28 mouse cellular contexts compared by ENCODE assay signal in genomic region chr7:143399756-143400155, GRCm38 (mm10).
DNase-seq lines count a peak whose midpoint lies in the region; ATAC-seq and TF ChIP-seq lines count a peak whose summit lies in the region.
"Had no signal": no experiment of that assay in that cellular context is flagged by ENCODE, and none has a peak within 500 bp of the region (broad histone marks: within the 10 kb centered on the region; RNA-seq: fewer than 3 reads in every experiment).

No protein-coding gene starts in this region.

- H3K4me2 ChIP-seq in liver, postnatal 0 days (ENCODE audit: low read depth, low read length), result no peak overlapping the region
- H3K4me2 ChIP-seq in liver, embryonic 11.5 days, result no peak overlapping the region
- H3K4me2 ChIP-seq in embryonic facial prominence, embryonic 15.5 days (replicated peaks), result no peak overlapping the region
- H3K4me2 ChIP-seq in limb, embryonic 15.5 days, result no peak overlapping the region
- H3K4me2 ChIP-seq: embryonic facial prominence, embryonic 12.5 days; heart, embryonic 15.5 days; lung, embryonic 15.5 days; midbrain, embryonic 15.5 days; neural tube, embryonic 12.5 days had no signal

- H3K4me3 ChIP-seq in liver, postnatal 0 days (ENCODE audit: low read depth, low read length), result no peak overlapping the region
- no peak overlapping the region for H3K4me3 ChIP-seq in liver, embryonic 11.5 days (ENCODE audit: low read depth, low read length)
- H3K4me3 ChIP-seq in embryonic facial prominence, embryonic 15.5 days (replicated peaks), result no peak overlapping the region
- H3K4me3 ChIP-seq in limb, embryonic 15.5 days, result no peak overlapping the region
- H3K4me3 ChIP-seq: embryonic facial prominence, embryonic 12.5 days; heart, adult 2 months; heart, embryonic 15.5 days; layer of hippocampus, adult 2 months; lung, embryonic 15.5 days; megakaryocyte, embryonic 14.5 days; midbrain, embryonic 15.5 days; neural tube, embryonic 12.5 days had no signal

- 55% methylated on average over 10 of the region's 10 CpGs for WGBS in liver, postnatal 0 days (ENCODE audit: insufficient replicate concordance)
- 67% methylated on average over 10 of the region's 10 CpGs for WGBS in liver, embryonic 11.5 days
- WGBS in embryonic facial prominence, embryonic 15.5 days, result 54% methylated on average over 10 of the region's 10 CpGs
- 69% methylated on average over 10 of the region's 10 CpGs for WGBS in limb, embryonic 15.5 days

- H3K36me3 ChIP-seq in liver, postnatal 0 days (replicated peaks; ENCODE audit: insufficient read depth, low read length), result no peaks in the 10 kb centered on the region
- H3K36me3 ChIP-seq in liver, embryonic 11.5 days (ENCODE audit: control insufficient read depth, insufficient read depth, low read length), result no peaks in the 10 kb centered on the region
- no peaks in the 10 kb centered on the region for H3K36me3 ChIP-seq in embryonic facial prominence, embryonic 15.5 days
- H3K36me3 ChIP-seq in limb, embryonic 15.5 days, result no peaks in the 10 kb centered on the region
- H3K36me3 ChIP-seq: embryonic facial prominence, embryonic 12.5 days; heart, embryonic 15.5 days; lung, embryonic 15.5 days; midbrain, embryonic 15.5 days; neural tube, embryonic 12.5 days had no signal

- peaks cover 17% of the 10 kb centered on the region for H3K4me1 ChIP-seq in liver, postnatal 0 days (ENCODE audit: insufficient read depth)
- peaks cover 6% of the 10 kb centered on the region for H3K4me1 ChIP-seq in liver, embryonic 11.5 days (replicated peaks; ENCODE audit: control insufficient read depth, insufficient read depth, low read length)
- peaks cover 35% of the 10 kb centered on the region for H3K4me1 ChIP-seq in embryonic facial prominence, embryonic 15.5 days
- H3K4me1 ChIP-seq in limb, embryonic 15.5 days, result peaks cover 27% of the 10 kb centered on the region

- H3K27ac ChIP-seq in liver, postnatal 0 days (ENCODE audit: low read depth), result peak overlapping the region; percentile 18; the same call in 1 of the 2 replicates
- no peak overlapping the region for H3K27ac ChIP-seq in liver, embryonic 11.5 days (ENCODE audit: low read depth, low read length)
- H3K27ac ChIP-seq in embryonic facial prominence, embryonic 15.5 days (replicated peaks), result peak overlapping the region; percentile 61
- H3K27ac ChIP-seq in limb, embryonic 15.5 days, result 0 out of 2 replicates have a peak overlapping the region, but pooled peaks have one; percentile 23
- H3K27ac ChIP-seq: embryonic facial prominence, embryonic 12.5 days; heart, adult 2 months; heart, embryonic 15.5 days; hindbrain, postnatal 0 days; layer of hippocampus, adult 2 months; liver, embryonic 14.5 days; lung, embryonic 15.5 days; midbrain, embryonic 15.5 days; neural tube, embryonic 12.5 days had no signal

- H3K9ac ChIP-seq in liver, postnatal 0 days (replicated peaks), result no peak overlapping the region
- no peak overlapping the region for H3K9ac ChIP-seq in liver, embryonic 11.5 days (ENCODE audit: low read depth, low read length)
- no peak overlapping the region for H3K9ac ChIP-seq in embryonic facial prominence, embryonic 15.5 days
- H3K9ac ChIP-seq in limb, embryonic 15.5 days, result no peak overlapping the region
- H3K9ac ChIP-seq: embryonic facial prominence, embryonic 12.5 days; forebrain, postnatal 0 days; heart, embryonic 15.5 days; liver, embryonic 14.5 days; lung, embryonic 15.5 days; midbrain, embryonic 15.5 days; neural tube, embryonic 12.5 days had no signal

- H3K9me3 ChIP-seq in liver, postnatal 0 days (ENCODE audit: low read length), result no peaks in the 10 kb centered on the region
- H3K9me3 ChIP-seq in liver, embryonic 11.5 days (ENCODE audit: control insufficient read depth, low read length), result no peaks in the 10 kb centered on the region
- H3K9me3 ChIP-seq in embryonic facial prominence, embryonic 15.5 days (replicated peaks), result no peaks in the 10 kb centered on the region
- no peaks in the 10 kb centered on the region for H3K9me3 ChIP-seq in limb, embryonic 15.5 days
- H3K9me3 ChIP-seq: heart, embryonic 15.5 days; lung, embryonic 15.5 days; megakaryocyte, embryonic 14.5 days; midbrain, embryonic 15.5 days; neural tube, embryonic 12.5 days had no signal

- H3K27me3 ChIP-seq in liver, postnatal 0 days (ENCODE audit: insufficient read depth, low read length), result no peaks in the 10 kb centered on the region
- H3K27me3 ChIP-seq in liver, embryonic 11.5 days (replicated peaks; ENCODE audit: control insufficient read depth, insufficient read depth, low read length), result no peaks in the 10 kb centered on the region
- H3K27me3 ChIP-seq in embryonic facial prominence, embryonic 15.5 days, result no peaks in the 10 kb centered on the region
- H3K27me3 ChIP-seq in limb, embryonic 15.5 days, result no peaks in the 10 kb centered on the region
- H3K27me3 ChIP-seq: embryonic facial prominence, embryonic 12.5 days; heart, embryonic 15.5 days; lung, embryonic 15.5 days; midbrain, embryonic 15.5 days; neural tube, embryonic 12.5 days had no signal

- no peak for TF ChIP-seq CTCF in liver, postnatal 0 days (IDR thresholded peaks at IDR 0.05; ENCODE audit: low read depth)

- no peak for TF ChIP-seq EP300 in liver, postnatal 0 days (IDR thresholded peaks at IDR 0.05; ENCODE audit: low read depth)

- DNase-seq in liver, postnatal 0 days, result no peak
- DNase-seq in liver, embryonic 11.5 days (ENCODE audit: low spot score), result no peak
- DNase-seq in cerebellum, postnatal 10 days, result no peak
- DNase-seq in right cerebral cortex, postnatal 14 days, result no peak
- DNase-seq: adrenal gland, postnatal 25 days; cerebellum, adult 8-10 months; forebrain, postnatal 0 days; gastrocnemius, postnatal 25 days; heart, adult 2 months; heart, postnatal 36 days; kidney, adult 8-10 months; kidney, postnatal 25 days; lung, postnatal 36 days; right cerebral cortex, postnatal 25 days; spleen, adult 18-20 months; thymus, postnatal 25 days had no signal

- ATAC-seq in liver, postnatal 0 days, result no peak
- no peak for ATAC-seq in liver, embryonic 11.5 days (replicated peaks; ENCODE audit: low FRiP score)
- ATAC-seq in common myeloid progenitor, adult 5-6 weeks (replicated peaks; ENCODE audit: low read depth, poor library complexity, severe bottlenecking), result 0 out of 2 replicates have a peak, but pooled peaks have one; percentile 19
- peak; percentile 48; the same call in 1 of the 2 replicates for ATAC-seq in embryonic facial prominence, embryonic 15.5 days (ENCODE audit: insufficient number of reproducible peaks, low FRiP score, low TSS enrichment, low read depth)
- no peak for ATAC-seq in limb, embryonic 15.5 days (ENCODE audit: insufficient number of reproducible peaks, low FRiP score, low TSS enrichment, low read depth)
- ATAC-seq: forebrain, postnatal 0 days; hindbrain, postnatal 0 days; midbrain, embryonic 15.5 days had no signal

Comparison
In these comparisons a context has a peak if more than half of its experiments do, and no peak if none do; other contexts are left out.
1. ATAC-seq: peak in common myeloid progenitor, adult 5-6 weeks (single experiment) and embryonic facial prominence, embryonic 15.5 days (single experiment); none in liver, postnatal 0 days (single experiment), liver, embryonic 11.5 days (single experiment) and limb, embryonic 15.5 days (single experiment).